Mouse (Mus musculus): ENCODE results near the gene Adra2b. TPM values are rescaled to one million over a fixed set of nuclear protein-coding genes. Genes with fewer than 3 reads are reported as not detected.

The Adra2b gene
- total RNA-seq, 1 experiment = 1.5 TPM

DNA sequence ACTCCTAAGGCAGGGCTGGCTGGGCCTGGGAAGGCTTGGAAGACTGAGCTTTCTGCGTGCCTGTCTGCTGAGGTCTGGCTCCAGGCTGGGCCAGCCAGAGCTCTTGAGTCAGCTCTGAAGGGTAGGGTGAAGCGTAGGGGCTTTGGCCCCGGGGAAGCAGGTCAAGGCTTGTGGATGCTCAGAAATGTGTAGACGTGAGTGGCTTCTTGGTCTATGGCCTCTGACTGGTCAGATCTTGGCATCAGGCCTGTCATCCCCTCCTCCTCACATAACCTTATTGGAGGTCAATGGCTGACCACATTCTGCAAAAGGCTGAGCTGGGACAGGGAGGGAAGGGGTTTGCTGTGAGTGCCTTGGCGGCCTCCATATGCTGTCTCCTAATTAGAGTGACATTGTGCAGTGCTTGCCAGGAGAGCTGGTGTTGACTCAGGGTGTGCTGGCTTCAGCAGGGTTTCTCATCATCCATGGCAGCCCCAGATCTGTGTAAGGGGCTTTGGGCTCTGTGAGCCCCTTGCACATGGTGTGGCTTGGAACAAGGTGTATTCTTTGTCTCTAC lies 31.7 kb downstream of the Adra2b start:
- H3K36me3 ChIP-seq (ENCODE audit: control insufficient read depth, insufficient read depth, low read length, poor library complexity, severe bottlenecking) = no peaks in the 10 kb centered on the region
- no peak for TF ChIP-seq HCFC1 (IDR thresholded peaks at IDR 0.05; ENCODE audit: borderline replicate concordance, insufficient read depth, low read length)
- TF ChIP-seq CHD2 (IDR thresholded peaks at IDR 0.05; ENCODE audit: low read depth, low read length) = no peak
- TF ChIP-seq ZNF384 (IDR thresholded peaks at IDR 0.05; ENCODE audit: low read depth, low read length) = no peak
- TF ChIP-seq MAFK (IDR thresholded peaks at IDR 0.05; ENCODE audit: insufficient read depth, low read depth, low read length) = no peak
- no peak for TF ChIP-seq ZC3H11A (IDR thresholded peaks at IDR 0.05; ENCODE audit: borderline replicate concordance, low read depth, low read length)
- DNase-seq (ENCODE audit: low read depth, low spot score) = no peak
- no peaks in the 10 kb centered on the region for H3K9me3 ChIP-seq (ENCODE audit: control insufficient read depth, insufficient read depth, low read depth, low read length)
- H3K27ac ChIP-seq (ENCODE audit: insufficient read depth, low read depth, low read length, poor library complexity, severe bottlenecking) = no peak overlapping the region
- H3K4me1 ChIP-seq (ENCODE audit: control insufficient read depth in 2 of 2, insufficient read depth in 2 of 2, low read length in 2 of 2, poor library complexity in 1 of 2) = no peaks in the 10 kb centered on the region
- in situ Hi-C loops (cut with MboI; ENCODE audit: low sequenced_read_pairs in 2 of 2, unreplicated experiment in 2 of 2) = no loop called here
- no peak overlapping the region for H3K4me3 ChIP-seq (ENCODE audit: insufficient read depth in 1 of 2, low read depth in 1 of 2, low read length in 2 of 2, poor library complexity in 1 of 2, severe bottlenecking in 1 of 2)
- no peak overlapping the region for H3K9ac ChIP-seq (ENCODE audit: insufficient read depth, low read depth, low read length, poor library complexity, severe bottlenecking)

GRCm38 (mm10) chr2:127398738-127399137 lies 35.7 kb downstream of the Adra2b start:
- DNase-seq (ENCODE audit: low read depth, low spot score) = no peak
- H3K4me1 ChIP-seq (ENCODE audit: control insufficient read depth in 2 of 2, insufficient read depth in 2 of 2, low read length in 2 of 2, poor library complexity in 1 of 2) = no peaks in the 10 kb centered on the region
- in situ Hi-C loops (cut with MboI; ENCODE audit: low sequenced_read_pairs in 2 of 2, unreplicated experiment in 2 of 2) = no loop called here
- no peak overlapping the region for H3K27ac ChIP-seq (ENCODE audit: insufficient read depth, low read depth, low read length, poor library complexity, severe bottlenecking)
- H3K4me3 ChIP-seq (ENCODE audit: insufficient read depth in 1 of 2, low read depth in 1 of 2, low read length in 2 of 2, poor library complexity in 1 of 2, severe bottlenecking in 1 of 2) = no peak overlapping the region
- H3K36me3 ChIP-seq (ENCODE audit: control insufficient read depth, insufficient read depth, low read length, poor library complexity, severe bottlenecking) = no peaks in the 10 kb centered on the region
- H3K9ac ChIP-seq (ENCODE audit: insufficient read depth, low read depth, low read length, poor library complexity, severe bottlenecking) = no peak overlapping the region
- no peaks in the 10 kb centered on the region for H3K9me3 ChIP-seq (ENCODE audit: control insufficient read depth, insufficient read depth, low read depth, low read length)
- TF ChIP-seq ZC3H11A (IDR thresholded peaks at IDR 0.05; ENCODE audit: borderline replicate concordance, low read depth, low read length) (no peak), MAFK (IDR thresholded peaks at IDR 0.05; ENCODE audit: insufficient read depth, low read depth, low read length) (no peak), CHD2 (IDR thresholded peaks at IDR 0.05; ENCODE audit: low read depth, low read length) (no peak), ZNF384 (IDR thresholded peaks at IDR 0.05; ENCODE audit: low read depth, low read length) (no peak)

- H3K9me3 ChIP-seq (ENCODE audit: control insufficient read depth, insufficient read depth, low read depth, low read length) = no peaks in the 10 kb centered on the region
- TF ChIP-seq ZNF384 (IDR thresholded peaks at IDR 0.05; ENCODE audit: low read depth, low read length) (no peak), HCFC1 (IDR thresholded peaks at IDR 0.05; ENCODE audit: borderline replicate concordance, insufficient read depth, low read length) (no peak), CHD2 (IDR thresholded peaks at IDR 0.05; ENCODE audit: low read depth, low read length) (no peak), MAFK (IDR thresholded peaks at IDR 0.05; ENCODE audit: insufficient read depth, low read depth, low read length) (no peak), ZC3H11A (IDR thresholded peaks at IDR 0.05; ENCODE audit: borderline replicate concordance, low read depth, low read length) (no peak)
- H3K4me1 ChIP-seq (ENCODE audit: control insufficient read depth in 2 of 2, insufficient read depth in 2 of 2, low read length in 2 of 2, poor library complexity in 1 of 2) = no peaks in the 10 kb centered on the region
- no peak overlapping the region for H3K27ac ChIP-seq (ENCODE audit: insufficient read depth, low read depth, low read length, poor library complexity, severe bottlenecking)
- DNase-seq (ENCODE audit: low read depth, low spot score) = no peak
- H3K36me3 ChIP-seq (ENCODE audit: control insufficient read depth, insufficient read depth, low read length, poor library complexity, severe bottlenecking) = no peaks in the 10 kb centered on the region
- H3K4me3 ChIP-seq (ENCODE audit: insufficient read depth in 1 of 2, low read depth in 1 of 2, low read length in 2 of 2, poor library complexity in 1 of 2, severe bottlenecking in 1 of 2) = no peak overlapping the region
- in situ Hi-C loops (cut with MboI; ENCODE audit: low sequenced_read_pairs in 2 of 2, unreplicated experiment in 2 of 2) = no loop called here
- no peak overlapping the region for H3K9ac ChIP-seq (ENCODE audit: insufficient read depth, low read depth, low read length, poor library complexity, severe bottlenecking)
Measured at GRCm38 (mm10) chr2:127411126-127411525, 48.1 kb downstream of the Adra2b start.

- TF ChIP-seq CHD2 (IDR thresholded peaks at IDR 0.05; ENCODE audit: low read depth, low read length) = no peak
- TF ChIP-seq HCFC1 (IDR thresholded peaks at IDR 0.05; ENCODE audit: borderline replicate concordance, insufficient read depth, low read length) = no peak
- no peak for TF ChIP-seq MAFK (IDR thresholded peaks at IDR 0.05; ENCODE audit: insufficient read depth, low read depth, low read length)
- no peak for TF ChIP-seq ZNF384 (IDR thresholded peaks at IDR 0.05; ENCODE audit: low read depth, low read length)
- no peak for TF ChIP-seq ZC3H11A (IDR thresholded peaks at IDR 0.05; ENCODE audit: borderline replicate concordance, low read depth, low read length)
- Histone ChIP-seq H3K27ac (ENCODE audit: insufficient read depth, low read depth, low read length, poor library complexity, severe bottlenecking) (no peak overlapping the region), H3K4me3 (ENCODE audit: insufficient read depth in 1 of 2, low read depth in 1 of 2, low read length in 2 of 2, poor library complexity in 1 of 2, severe bottlenecking in 1 of 2) (no peak overlapping the region), H3K4me1 (ENCODE audit: control insufficient read depth in 2 of 2, insufficient read depth in 2 of 2, low read length in 2 of 2, poor library complexity in 1 of 2) (no peaks in the 10 kb centered on the region), H3K9me3 (ENCODE audit: control insufficient read depth, insufficient read depth, low read depth, low read length) (no peaks in the 10 kb centered on the region), H3K9ac (ENCODE audit: insufficient read depth, low read depth, low read length, poor library complexity, severe bottlenecking) (no peak overlapping the region), H3K36me3 (ENCODE audit: control insufficient read depth, insufficient read depth, low read length, poor library complexity, severe bottlenecking) (no peaks in the 10 kb centered on the region)
- DNase-seq (ENCODE audit: low read depth, low spot score) = no peak
- in situ Hi-C loops (cut with MboI; ENCODE audit: low sequenced_read_pairs in 2 of 2, unreplicated experiment in 2 of 2) = no loop called here
Measured at GRCm38 (mm10) chr2:127415806-127416205, 52.8 kb downstream of the Adra2b start.

GRCm38 (mm10) chr2:127416706-127417105 lies 53.7 kb downstream of the Adra2b start:
- TF ChIP-seq CHD2 (IDR thresholded peaks at IDR 0.05; ENCODE audit: low read depth, low read length) = no peak
- no peak for TF ChIP-seq MAFK (IDR thresholded peaks at IDR 0.05; ENCODE audit: insufficient read depth, low read depth, low read length)
- TF ChIP-seq ZC3H11A (IDR thresholded peaks at IDR 0.05; ENCODE audit: borderline replicate concordance, low read depth, low read length) = no peak
- TF ChIP-seq ZNF384 (IDR thresholded peaks at IDR 0.05; ENCODE audit: low read depth, low read length) = no peak
- Histone ChIP-seq H3K27ac (ENCODE audit: insufficient read depth, low read depth, low read length, poor library complexity, severe bottlenecking) (no peak overlapping the region), H3K4me3 (ENCODE audit: insufficient read depth in 1 of 2, low read depth in 1 of 2, low read length in 2 of 2, poor library complexity in 1 of 2, severe bottlenecking in 1 of 2) (no peak overlapping the region), H3K9me3 (ENCODE audit: control insufficient read depth, insufficient read depth, low read depth, low read length) (no peaks in the 10 kb centered on the region), H3K36me3 (ENCODE audit: control insufficient read depth, insufficient read depth, low read length, poor library complexity, severe bottlenecking) (no peaks in the 10 kb centered on the region), H3K4me1 (ENCODE audit: control insufficient read depth in 2 of 2, insufficient read depth in 2 of 2, low read length in 2 of 2, poor library complexity in 1 of 2) (no peaks in the 10 kb centered on the region), H3K9ac (ENCODE audit: insufficient read depth, low read depth, low read length, poor library complexity, severe bottlenecking) (no peak overlapping the region)
- in situ Hi-C loops (cut with MboI; ENCODE audit: low sequenced_read_pairs in 2 of 2, unreplicated experiment in 2 of 2) = no loop called here
- DNase-seq (ENCODE audit: low read depth, low spot score) = no peak

Other genes with a start within 250 kb of the Adra2b start
- gene Ncaph, start 229.3 kb upstream of the Adra2b start, total RNA-seq (2012; rRNA removed) = 45.9 and 47.4 TPM in 2 replicates
- gene Itpripl1, start 219.8 kb upstream of the Adra2b start, total RNA-seq (2012; rRNA removed) = 14.1 and 20.0 TPM in 2 replicates
- gene 1810024B03Rik, start 154.9 kb upstream of the Adra2b start, total RNA-seq (2012; rRNA removed) = 1.8 and 1.9 TPM in 2 replicates
- 147 and 181 TPM in 2 replicates for gene Snrnp200, start 154.8 kb upstream of the Adra2b start, total RNA-seq (2012; rRNA removed)
- gene Ciao1, start 115.4 kb upstream of the Adra2b start, total RNA-seq (2012; rRNA removed) = 71.2 and 86.2 TPM in 2 replicates
- 17.5 and 18.9 TPM in 2 replicates for gene Tmem127, start 115.3 kb upstream of the Adra2b start, total RNA-seq (2012; rRNA removed)
- gene Stard7, start 93.0 kb upstream of the Adra2b start, total RNA-seq (2012; rRNA removed) = 30.0 and 40.7 TPM in 2 replicates
- gene Dusp2, start 27.0 kb upstream of the Adra2b start, total RNA-seq (2012; rRNA removed) = 1.1 and 1.8 TPM in 2 replicates
- not detected in 2 replicates for gene Astl, start 24.6 kb upstream of the Adra2b start, total RNA-seq (2012; rRNA removed)
- 26.4 and 27.3 TPM in 2 replicates for gene Gpat2, start 62.0 kb downstream of the Adra2b start, total RNA-seq (2012; rRNA removed)
- gene Fahd2a, start 81.4 kb downstream of the Adra2b start, total RNA-seq (2012; rRNA removed) = 6.6 and 8.7 TPM in 2 replicates
- 3.0 and 5.3 TPM in 2 replicates for gene Kcnip3, start 158.9 kb downstream of the Adra2b start, total RNA-seq (2012; rRNA removed)
- gene Prom2, start 178.3 kb downstream of the Adra2b start, total RNA-seq (2012; rRNA removed) = 0.45 and 1.0 TPM in 2 replicates
- 5.1 and 8.2 TPM in 2 replicates for gene Zfp661, start 223.9 kb downstream of the Adra2b start, total RNA-seq (2012; rRNA removed)
- 187 and 222 TPM in 2 replicates for gene Mrps5, start 224.0 kb downstream of the Adra2b start, total RNA-seq (2012; rRNA removed)